Mouse (Mus musculus): ENCODE measurements at regions not wholly inside any gene's neighbourhood (a gene's known extent, or its start where the extent isn't known, plus 50 kb on each side); places are given as distances from the start of the nearest gene placed in this dataset.
A peak's percentile ranks its signal among the peaks of the same experiment; 100 is the strongest.

DNA sequence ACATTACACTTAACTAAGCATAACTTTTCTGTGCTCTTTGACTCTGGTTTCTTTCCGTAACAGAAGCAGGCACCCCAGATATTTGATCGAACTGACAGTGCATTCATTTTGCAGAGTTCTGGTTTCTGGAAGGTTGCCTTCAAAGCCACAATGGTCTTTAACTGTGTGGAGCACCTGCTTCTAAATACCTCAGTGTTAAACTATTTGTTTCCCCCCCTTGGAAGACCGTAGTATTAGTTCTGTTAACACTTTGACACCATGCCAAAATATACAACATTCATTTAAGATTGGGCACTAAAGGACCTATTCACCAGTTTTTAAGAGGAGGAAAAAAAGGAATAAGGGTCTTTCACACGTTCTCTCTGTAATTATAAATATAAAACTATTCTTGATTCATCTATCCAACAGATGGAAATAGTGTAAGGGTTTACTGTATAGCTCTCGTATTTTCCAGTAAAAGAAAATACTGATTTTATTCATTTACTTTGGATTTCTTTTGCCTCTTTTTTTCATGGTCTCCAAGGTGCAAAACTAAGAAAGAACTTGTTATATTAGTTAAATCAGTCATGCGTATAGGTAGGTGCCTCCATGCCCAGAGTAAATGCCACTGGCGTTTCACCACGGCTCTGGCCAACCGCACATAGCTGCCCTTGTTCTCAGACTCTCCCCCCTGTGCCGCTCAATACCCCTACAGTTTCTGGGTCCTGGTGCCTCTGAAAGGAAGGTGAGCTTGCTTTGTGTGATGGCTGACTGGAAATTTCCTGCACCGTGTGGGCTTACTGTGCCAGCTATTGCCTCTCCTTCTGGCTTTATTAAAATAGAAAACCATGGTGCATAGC is 391.2 kb downstream of the Etnk1 start:
- peak; percentile 10 for DNase-seq

DNA sequence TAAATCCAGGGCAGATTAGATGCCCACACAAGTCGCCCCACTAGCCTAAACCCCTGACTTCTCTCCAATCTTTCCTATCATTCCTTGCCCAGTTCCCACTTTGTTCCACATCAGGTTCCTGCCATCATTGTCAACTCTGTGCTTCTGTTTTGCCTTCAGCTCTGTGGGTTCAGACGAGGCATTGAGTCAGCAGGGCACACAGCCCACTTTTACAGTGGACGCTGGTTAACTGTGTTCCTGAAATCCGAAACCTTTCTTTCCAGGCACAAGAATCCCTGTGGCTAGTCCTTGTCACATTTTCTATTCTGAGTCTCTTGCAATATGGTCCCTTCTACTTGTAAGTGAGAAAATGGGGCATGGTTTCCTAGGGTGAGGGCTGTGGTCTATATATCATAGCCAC is 392.3 kb downstream of the Etnk1 start:
- no peak for DNase-seq

DNA sequence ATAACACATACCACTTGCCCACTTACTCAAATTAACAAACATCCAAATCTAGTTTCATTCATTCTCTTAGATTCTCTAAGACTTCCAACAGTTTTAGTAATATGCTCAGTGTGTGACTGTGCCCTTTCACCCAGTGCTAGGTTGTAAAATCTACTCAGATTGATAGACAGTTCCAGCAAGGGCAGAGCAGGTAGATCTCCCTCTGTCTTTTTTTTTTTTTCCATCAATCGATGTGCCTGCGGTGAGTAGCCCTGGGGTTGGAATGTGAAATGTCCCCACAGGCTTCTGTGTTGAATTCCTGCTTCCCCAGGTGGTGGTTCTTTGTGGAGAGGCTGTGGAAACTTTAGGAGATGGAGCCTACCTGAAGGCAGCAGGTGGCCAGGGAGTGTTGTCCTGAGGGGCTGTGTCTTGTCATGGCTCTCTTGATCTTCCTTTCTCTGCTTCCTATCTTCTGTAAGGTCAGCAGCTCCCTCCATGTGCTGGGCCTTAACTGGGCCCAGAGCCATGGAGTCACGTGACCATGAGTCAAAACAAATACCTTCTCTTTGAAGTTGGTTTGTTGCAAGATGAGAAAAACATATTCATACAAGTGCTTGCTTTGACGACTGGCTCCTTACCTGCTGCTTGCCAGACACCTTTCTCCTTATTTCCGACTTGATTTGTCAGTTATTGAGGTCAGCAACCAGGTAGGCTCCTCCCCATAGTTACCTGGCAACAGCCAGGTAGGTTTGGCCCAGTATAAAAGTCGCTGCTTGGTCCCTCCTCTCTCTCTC is 394.5 kb downstream of the Etnk1 start:
- DNase-seq: no peak

DNA sequence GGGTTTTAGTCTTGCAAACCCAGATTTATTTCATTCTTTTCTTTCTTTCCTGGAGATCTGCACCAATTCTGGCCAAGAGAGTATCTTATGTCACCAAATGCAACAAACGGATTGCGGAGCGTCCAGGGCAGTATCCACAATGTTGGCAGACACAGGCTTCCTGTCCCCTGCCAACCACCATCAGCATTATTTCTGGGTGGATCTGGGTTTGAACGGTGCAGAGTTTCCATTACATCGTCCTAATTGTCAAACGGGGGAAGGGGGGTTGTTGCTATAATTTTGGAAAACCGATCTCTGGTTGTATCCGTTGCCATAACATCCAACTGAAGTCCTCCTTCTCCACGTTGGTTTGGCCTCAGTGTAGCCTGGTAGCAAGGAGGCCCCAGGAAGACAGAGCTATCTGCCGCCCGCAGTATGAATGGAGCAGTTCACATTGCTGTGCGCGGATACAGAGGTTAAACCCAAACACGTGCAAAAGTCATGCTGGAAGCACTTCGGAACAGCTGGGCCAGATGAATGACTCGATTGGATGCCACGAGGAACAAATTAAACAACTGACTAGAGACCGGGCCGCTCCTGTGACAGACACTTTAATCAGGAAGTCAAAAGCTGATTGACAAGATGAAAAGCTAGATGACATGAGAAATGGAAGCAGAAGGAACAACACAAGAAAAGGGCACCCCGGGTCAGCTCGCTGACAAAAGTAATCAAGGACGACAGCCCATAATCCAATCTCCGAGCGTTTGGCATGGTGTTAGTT is 404.5 kb downstream of the Etnk1 start:
- no peak for DNase-seq

DNA sequence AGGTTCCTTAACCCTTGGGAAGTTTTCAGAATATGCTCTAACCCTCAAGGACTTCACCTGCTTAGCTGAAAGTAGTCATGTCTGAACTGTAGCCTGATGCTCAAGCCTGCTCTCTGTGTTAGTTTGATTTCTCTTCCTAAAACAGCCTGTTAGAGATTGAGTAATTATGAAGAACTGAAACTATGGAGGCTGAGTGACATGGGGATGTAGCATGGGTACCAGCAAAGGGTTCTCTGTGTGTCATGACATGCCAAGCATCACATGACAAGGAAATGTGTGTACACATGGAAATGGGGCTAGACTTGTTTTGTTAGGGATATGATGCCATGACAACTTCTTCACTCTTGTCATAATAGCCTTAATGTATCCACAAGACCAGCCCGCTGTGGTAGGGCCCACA is 412.2 kb downstream of the Etnk1 start:
- DNase-seq: no peak

DNA sequence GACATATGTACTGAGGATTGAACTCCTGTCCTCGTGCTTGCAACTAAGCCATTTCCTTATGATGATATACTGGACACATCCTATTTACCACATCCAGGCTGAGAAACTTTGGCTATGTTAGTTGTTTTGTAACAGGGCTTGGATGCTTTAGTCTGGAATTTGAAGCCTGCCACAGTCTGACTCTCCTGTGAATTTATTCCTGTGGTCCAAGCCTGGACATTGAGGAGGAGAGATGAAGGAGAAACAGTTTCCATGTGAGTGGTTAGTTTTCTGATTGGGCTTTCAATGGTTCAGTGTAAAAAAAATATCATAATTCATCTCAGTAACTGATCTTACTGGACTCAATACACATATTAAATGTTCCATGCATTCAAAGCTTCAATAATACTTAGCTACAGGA is 422.6 kb downstream of the Etnk1 start:
- no peak for DNase-seq

DNA sequence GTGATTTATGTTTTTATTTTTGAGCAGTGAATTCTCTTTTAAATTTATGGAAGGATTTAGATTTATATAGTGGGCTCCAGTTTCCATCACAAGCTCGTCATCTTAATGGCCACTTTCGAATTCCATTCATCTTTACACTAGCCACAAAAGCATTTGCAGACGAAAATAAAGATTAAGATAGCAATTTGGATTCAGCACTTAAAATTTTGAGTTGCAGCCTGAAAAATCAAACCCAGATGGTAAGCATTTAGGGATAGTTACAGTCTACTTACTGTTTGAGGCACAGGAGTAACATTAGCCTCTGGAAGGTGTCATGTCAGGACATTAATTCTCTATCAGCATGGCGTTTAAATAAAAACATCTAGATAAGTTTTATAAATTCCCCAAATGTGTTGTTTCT is 423.2 kb downstream of the Etnk1 start:
- no peak for DNase-seq

DNA sequence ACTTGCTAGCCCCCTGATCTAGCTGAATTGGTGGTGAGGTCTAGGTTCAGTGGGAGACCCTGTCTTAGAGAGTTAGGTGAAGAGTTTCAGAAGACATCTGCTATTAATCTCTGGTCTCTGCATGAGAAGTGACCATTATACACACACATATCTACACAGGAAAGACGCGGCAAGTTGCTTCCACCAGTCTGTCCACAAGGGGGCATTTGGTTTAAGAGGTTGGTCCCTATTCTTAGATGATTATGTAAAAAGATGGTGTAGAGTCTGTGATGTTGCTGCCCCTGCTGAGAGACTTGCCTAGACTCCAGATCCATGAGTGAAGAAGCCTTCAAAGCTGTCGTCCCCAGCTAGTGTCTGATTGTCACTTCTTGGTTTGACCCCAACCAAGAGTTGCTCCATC is 425.5 kb downstream of the Etnk1 start:
- DNase-seq: peak; percentile 20

DNA sequence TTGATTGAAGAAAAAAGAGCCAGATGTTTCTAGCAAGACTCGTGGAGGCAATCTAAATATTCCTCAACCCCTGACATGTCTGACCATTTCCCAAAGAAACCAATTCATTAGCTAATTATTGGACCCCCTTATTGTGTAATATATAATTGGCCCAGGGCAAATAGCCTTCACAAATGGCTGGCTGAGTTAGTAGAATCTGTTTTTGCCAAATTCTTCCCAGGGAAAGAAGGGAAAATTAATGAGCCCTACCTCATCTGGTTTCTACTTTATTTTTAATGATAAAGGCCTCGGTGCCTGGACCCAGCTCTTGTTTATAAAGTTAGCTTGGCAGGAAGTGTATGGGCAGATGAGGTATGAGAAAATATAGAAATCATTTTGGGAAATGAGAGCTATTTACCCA is 428.5 kb downstream of the Etnk1 start:
- DNase-seq: no peak

DNA sequence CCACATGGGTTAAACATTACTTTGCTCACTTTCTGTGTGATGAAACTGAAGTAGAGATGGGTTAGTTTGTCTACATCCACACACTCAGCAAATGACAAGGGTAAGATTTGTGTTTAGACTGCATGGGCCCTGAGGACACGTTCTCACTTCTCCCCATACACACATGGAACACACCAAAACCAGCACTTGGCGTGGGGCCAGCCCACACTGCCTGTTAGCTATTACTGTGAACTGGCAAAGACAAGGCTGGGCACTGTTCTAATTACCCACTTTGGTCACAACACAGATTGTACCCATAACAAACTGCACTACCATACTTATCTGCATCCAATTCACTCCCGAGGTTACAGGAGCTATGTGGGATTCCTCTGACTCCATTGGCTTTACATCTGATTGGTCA is 430.4 kb downstream of the Etnk1 start:
- DNase-seq: no peak

DNA sequence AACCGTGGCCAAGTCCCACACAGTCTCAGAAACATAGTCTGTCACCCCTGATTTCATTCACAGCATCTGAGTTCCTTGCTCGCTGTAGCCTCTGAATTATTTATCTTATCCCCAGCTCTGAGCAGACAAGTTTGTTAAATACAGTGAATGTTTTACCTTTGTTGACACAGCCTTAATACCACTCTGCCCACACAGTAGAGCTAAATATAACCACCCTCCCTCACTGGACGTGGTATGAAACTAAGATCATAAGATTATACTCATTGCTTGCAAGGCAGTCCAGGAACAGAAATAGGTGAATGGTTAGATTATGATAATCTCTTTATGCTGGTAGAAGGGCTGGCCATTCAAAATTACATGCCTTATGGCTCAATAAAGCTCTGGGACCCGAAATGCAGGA is 431.9 kb downstream of the Etnk1 start:
- DNase-seq: no peak

DNA sequence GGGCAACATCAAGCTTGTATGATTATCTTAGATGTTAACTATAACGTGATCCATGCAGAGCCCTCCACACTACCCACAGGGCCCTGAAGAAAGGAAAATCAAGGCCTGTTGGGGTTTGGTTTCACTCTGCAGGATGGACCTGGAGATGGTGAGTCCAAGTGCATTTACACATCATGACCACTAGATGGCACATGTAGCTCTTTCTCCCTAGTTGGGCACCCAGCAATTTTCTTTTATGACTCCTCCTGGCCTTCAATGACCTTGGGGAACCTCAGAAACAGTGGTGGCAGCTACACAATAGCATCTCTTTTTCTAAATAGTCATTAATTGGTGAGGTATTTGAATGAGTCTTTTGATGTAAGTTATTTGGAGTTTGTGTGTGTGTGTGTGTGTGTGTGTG is 442.1 kb downstream of the Etnk1 start:
- DNase-seq: peak; percentile 18

DNA sequence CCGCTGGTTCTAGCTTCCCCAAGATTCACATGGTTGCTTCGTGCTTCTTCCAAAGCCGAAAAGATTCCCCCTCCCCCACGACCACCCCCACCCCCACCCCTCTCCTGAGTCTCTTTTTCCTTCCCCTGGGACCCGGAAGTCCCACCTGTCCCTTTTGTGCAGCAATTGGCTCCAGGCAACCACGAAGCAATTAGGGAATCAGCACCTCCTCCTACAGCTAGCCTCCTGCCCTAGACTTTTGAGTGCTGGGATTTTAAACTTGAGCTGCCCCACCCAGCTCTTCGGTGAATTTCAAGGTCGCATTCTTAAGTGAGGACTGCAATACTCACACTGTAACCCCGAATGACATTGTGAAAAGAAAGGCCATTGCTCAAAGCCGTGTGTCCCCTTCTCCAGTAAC is 445.9 kb downstream of the Etnk1 start:
- no peak for DNase-seq

DNA sequence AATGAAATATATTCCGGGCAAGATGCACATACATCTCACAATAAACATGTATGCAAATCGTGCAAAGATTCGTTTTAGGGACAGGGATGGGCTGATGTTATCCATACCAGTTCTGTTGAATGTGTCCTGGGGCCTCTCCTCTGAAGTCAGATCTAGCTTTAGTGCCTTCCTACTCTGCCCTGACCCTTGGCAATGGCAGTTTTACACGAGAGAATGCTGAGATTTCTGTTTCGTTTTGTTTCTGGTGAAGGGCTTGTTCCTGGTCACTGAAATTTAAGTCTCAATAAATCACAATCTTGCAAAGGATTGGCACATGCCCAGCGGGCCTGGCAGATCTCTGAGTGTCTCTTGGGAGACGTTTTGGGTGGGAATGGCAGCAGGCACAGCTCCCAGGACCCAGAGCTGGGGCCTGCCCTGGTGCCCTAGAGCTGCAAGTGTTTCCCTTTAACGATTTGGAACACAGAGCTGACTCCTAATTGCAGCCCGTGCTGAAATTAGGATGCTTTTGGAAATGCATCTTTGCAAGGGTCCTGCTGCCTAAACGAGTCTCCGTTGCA is 447.5 kb downstream of the Etnk1 start:
- peak; percentile 19 for DNase-seq

DNA sequence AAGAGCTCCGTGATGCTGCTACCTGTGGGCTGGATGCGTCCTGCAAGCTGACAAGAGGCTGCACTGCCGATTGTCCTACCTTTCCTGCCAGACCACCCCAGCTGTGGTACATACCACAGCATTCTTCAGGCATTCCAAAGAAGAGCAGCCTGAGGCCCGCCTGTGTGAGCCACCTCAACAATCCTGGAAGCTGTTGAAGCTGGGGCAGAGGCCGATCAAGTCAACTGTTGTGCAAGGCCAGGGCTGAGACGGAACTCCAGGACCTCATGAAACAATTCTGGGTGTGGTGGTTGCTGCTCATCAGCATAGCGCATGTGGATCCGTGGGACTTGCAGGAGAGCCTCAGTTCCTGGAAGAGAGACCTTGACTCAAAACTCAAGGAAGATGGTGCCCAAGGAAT is 448.3 kb downstream of the Etnk1 start:
- DNase-seq: no peak

DNA sequence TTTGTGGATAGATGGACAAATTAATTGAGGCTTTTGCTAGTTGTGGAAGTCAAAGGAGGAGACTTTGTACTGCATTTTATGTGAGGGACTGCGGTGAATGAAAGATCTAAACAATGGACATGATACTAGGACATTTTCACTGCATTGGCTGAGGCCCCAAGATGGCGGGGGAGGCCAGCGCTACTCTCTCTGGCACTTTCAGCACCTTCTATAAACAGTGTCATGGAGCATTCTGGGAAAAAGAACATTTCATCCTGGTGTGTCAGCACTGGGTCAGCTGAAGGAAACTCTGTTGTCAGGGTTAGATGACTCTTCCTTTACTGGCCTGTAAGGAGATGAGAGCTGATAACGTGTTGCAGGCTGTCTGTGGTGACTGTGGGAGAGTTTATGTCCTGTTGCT is 449.4 kb downstream of the Etnk1 start:
- DNase-seq: no peak

DNA sequence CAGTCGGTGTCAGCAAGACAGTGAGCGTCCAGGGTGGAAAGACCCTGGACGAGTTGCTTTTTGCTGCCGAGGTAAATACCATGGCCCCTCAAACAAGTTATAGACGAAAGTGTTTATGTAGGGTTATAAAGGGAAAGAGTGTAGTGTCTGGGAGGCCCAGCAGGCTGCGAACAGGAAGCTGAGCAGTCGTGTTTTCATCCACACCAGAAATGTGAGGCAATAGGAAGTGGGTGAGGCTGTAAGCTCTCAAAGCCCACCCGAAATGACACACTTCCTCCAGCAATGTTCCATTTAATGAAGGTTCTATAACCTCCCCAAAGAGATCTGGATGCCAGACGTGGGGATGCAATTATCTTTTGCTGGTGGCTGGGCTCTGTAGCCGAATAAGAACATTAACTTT is 451.5 kb downstream of the Etnk1 start:
- no peak for DNase-seq

DNA sequence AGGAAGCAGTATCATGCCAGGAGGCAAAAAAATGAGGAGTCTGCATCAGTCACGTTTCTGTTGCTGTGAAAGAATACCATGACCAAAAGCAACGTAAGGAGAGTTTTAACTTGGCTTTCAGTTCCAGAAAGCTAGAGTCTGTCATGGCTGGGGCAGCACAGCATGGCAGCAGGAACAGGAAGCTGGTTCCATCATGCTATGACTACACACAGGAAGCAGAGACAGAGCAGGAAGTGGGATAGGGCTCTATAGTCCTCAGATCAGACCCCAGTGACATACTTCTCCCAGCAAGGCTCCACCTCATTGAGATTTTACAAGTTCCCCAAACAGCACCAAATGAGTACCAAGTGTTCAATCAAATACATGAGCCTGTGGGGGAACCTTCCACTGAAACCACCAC is 453.6 kb downstream of the Etnk1 start:
- no peak for DNase-seq

DNA sequence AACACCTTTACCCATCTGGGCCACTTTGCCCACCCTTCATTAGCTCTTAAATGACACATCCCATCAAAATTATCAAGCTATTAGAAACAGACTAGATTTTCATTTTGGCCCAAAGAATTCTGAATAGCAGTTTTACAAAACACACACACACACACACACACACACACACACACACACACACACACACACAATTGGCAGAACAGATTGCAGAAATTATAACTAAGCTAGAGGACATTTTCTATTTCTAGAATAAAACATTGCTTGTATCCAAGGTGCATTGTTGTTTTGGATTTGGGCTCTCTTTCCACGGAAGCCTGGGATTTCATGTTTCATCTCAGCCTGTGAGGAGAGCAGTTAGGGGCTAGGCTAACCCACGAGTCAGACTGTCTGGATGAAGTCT is 455.1 kb downstream of the Etnk1 start:
- DNase-seq: no peak

DNA sequence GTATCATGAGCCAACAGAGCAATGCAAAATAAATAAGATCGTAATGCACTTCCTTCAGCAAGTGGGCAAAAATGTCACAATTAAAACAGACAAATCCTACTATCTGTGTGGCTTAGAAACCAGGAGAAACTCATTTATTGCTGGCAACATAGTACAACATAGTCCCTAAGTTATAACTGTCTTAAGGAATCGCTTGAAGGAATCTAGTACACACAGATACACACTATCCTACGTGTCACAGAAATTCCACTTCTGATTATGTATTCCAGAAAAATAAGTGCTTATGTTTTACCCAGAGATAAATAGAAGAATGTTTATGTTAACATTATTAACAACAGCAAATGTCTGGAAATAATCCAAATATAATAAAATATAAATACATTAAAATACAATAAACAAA is 457.9 kb downstream of the Etnk1 start:
- DNase-seq: no peak

DNA sequence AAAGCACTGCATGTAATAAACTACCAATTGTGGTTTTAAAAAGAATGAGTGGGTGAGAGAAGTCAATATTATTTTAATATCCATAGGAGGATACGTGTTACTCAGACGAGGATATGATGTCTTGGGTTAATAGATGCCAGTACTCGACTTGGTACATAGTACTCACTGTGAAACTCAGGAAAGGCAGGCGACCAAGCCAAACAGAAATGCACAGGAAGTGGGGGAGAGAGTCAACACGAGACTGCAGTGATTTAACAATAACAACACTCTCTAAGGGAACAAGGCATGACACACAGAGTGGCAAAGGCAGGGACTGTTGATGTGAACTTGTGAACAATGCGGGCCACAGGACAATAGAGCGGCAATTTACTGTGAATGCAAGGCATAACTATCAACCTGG is 464.6 kb downstream of the Etnk1 start:
- DNase-seq: no peak

DNA sequence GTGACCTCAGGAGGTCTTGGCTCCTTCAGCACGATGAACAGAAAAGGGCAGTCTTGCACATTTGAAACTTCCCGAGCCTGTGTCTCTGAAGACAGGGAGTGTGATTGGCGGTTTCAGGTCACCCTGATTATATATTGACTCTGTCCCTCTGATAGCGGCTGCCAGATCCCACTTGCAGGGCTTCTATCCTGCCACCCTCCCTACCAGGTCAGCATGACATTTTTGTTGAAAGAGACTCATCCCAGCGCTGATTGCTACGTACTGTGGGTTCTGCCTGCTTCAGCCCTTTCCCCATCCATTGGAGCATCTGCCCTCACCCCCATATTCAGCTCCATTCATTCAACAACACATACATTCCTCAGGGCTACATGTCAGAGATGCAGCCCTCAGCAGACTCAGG is 466.7 kb downstream of the Etnk1 start:
- DNase-seq: no peak

DNA sequence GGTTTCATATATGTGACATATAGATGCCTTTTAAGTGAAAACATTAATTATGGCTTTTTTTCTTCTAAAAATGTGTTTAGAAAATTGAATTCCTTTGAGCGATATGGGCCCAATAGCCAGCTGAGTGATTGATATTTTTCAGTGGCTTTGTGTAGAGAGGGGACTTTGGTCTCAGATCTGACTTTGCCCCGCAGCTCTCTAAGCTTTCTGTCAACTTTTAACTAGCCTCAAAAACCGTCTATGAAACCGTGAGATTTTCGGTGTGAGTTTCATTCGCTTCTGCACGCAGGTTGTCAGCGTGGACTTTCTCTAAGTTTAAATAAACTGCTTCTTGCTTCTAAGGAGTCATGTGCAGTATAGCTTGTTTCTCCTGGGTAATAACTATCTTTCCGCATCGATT is 467.3 kb downstream of the Etnk1 start:
- no peak for DNase-seq
